Mouse (Mus musculus): ENCODE measurements around the gene Oxa1l. TPM values are rescaled to one million over a fixed set of nuclear protein-coding genes. Genes with fewer than 3 reads are reported as not detected.

Oxa1l gene
- total and polyA plus RNA-seq, 2 experiments from 2014 or later = 74.8 to 85.6 TPM

DNA sequence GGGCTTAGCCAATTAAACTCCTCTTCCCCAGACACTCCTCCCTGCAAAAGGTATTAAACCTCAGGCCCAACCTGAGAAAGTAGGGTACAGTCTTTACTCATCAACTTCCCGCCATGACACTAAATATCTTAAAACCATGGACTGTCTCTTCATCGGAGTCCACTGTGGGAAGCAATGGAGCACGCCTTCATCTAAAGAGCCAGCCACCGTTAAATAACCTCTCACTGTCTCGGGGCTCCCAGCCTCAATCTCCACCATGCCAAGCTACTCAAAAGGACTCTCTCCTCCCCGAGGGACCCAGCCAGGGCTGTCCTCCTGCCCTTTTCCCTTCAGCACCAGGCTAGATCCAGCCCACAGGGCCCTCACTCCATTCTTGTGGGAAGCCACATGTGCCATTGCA lies 10.0 kb downstream of the Oxa1l start:
- 93% methylated on average over 6 of the region's 6 CpGs for WGBS

DNA sequence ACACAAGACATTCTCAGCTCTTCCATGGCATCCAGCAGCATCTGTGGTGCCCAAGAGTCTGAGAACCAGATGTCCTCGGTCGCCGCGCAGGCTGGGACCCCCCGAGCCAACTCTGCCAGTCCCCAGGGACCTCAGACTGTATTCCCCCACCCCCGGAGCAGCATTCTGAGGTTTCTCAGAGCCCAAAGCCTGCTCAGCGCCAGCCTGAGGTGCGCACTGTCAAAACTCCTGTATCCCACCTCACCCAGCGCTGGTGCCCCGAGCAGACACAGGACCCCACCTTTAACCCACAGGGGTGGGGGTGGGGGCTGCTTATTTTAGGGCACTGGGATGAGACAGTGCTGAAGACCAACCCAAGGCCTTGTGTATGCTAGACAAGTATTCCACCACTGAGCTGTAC lies 10.8 kb downstream of the Oxa1l start:
- Histone ChIP-seq H3K4me1 (ENCODE audit: insufficient read depth, low read length) (no peaks in the 10 kb centered on the region), H3K4me3 (ENCODE audit: low read length) (no peak overlapping the region), H3K9me3 (ENCODE audit: low read length) (no peaks in the 10 kb centered on the region), H3K36me3 (ENCODE audit: insufficient read depth, low read length) (peaks cover 42% of the 10 kb centered on the region), H3K27me3 (ENCODE audit: insufficient read depth, low read length) (no peaks in the 10 kb centered on the region), H3K9ac (replicated peaks; ENCODE audit: low read length) (no peak overlapping the region), H3K4me2 (ENCODE audit: low read depth, low read length) (no peak overlapping the region), H3K27ac (no peak overlapping the region)
- 92% methylated on average over 10 of the region's 10 CpGs for WGBS
- TF ChIP-seq CTCF (IDR thresholded peaks at IDR 0.05; ENCODE audit: low read depth) = no peak
- 0 out of 2 replicates have a peak, but pooled peaks have one; percentile 54 for ATAC-seq
- no peak for DNase-seq (ENCODE audit: low spot score)

More for the DNA sequence above, 10.0 kb downstream of the Oxa1l start:
- ATAC-seq = 0 out of 2 replicates have a peak, but pooled peaks have one; percentile 9
- no peak for TF ChIP-seq CTCF (IDR thresholded peaks at IDR 0.05; ENCODE audit: low read depth)
- no peak for DNase-seq (ENCODE audit: low spot score)
- H3K4me2 ChIP-seq (ENCODE audit: low read depth, low read length) = no peak overlapping the region
- no peaks in the 10 kb centered on the region for H3K4me1 ChIP-seq (ENCODE audit: insufficient read depth, low read length)
- no peak overlapping the region for H3K9ac ChIP-seq (replicated peaks; ENCODE audit: low read length)
- peaks cover 44% of the 10 kb centered on the region for H3K36me3 ChIP-seq (ENCODE audit: insufficient read depth, low read length)
- no peak overlapping the region for H3K4me3 ChIP-seq (ENCODE audit: low read length)
- H3K27me3 ChIP-seq (ENCODE audit: insufficient read depth, low read length) = no peaks in the 10 kb centered on the region
- no peak overlapping the region for H3K27ac ChIP-seq
- no peaks in the 10 kb centered on the region for H3K9me3 ChIP-seq (ENCODE audit: low read length)

DNA sequence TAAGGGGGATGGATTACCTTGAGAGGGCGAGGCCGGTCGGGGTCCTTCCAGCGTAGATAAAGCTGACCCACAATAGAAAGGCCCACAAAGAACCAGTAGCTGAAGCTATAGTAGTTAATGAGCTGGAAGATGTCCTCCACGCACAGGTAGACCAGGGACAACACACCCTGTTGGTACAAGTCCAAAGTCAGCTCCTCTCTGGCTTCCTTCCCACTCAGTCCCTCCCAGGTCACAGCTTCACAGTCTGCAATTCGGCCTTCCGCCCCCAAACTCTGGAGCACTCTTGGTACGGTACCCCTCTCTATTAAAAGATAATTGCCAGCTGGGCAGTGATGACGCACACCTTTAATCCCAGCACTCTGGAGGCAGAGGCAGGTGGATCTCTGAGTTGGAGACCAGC lies 12.3 kb downstream of the Oxa1l start:
- no peaks in the 10 kb centered on the region for H3K27me3 ChIP-seq (ENCODE audit: insufficient read depth, low read length)
- H3K9me3 ChIP-seq (ENCODE audit: low read length) = no peaks in the 10 kb centered on the region
- H3K4me1 ChIP-seq (ENCODE audit: insufficient read depth, low read length) = no peaks in the 10 kb centered on the region
- no peak overlapping the region for H3K27ac ChIP-seq
- no peak overlapping the region for H3K4me3 ChIP-seq (ENCODE audit: low read length)
- no peak for TF ChIP-seq CTCF (IDR thresholded peaks at IDR 0.05; ENCODE audit: low read depth)
- 95% methylated on average over 9 of the region's 9 CpGs for WGBS
- no peak overlapping the region for H3K4me2 ChIP-seq (ENCODE audit: low read depth, low read length)
- H3K36me3 ChIP-seq (ENCODE audit: insufficient read depth, low read length) = peaks cover 28% of the 10 kb centered on the region
- ATAC-seq (no peak), DNase-seq (ENCODE audit: low spot score) (no peak)
- no peak overlapping the region for H3K9ac ChIP-seq (replicated peaks; ENCODE audit: low read length)

DNA sequence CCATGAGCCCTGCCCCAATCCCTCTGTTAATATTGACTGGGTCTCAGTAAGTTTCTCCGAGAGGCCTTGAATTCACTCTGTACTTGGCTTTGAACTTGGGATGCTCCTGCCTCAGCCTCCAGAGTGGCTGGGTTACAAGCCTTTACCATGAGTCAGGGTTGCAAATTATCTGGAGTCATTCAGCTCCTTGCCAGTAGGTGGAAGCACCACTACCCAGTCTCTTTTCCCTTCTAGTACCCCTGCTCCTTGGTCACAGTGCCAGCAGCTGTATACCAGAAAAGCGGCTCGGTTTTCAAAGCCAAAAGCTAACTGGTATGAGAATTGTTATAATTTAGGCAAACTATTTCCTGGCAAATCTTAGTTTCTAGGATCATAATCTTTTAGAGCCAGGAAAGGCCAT lies 15.3 kb downstream of the Oxa1l start:
- Histone ChIP-seq H3K36me3 (ENCODE audit: insufficient read depth, low read length) (no peaks in the 10 kb centered on the region), H3K27me3 (ENCODE audit: insufficient read depth, low read length) (no peaks in the 10 kb centered on the region), H3K4me3 (ENCODE audit: low read length) (no peak overlapping the region), H3K4me1 (ENCODE audit: insufficient read depth, low read length) (no peaks in the 10 kb centered on the region), H3K27ac (no peak overlapping the region), H3K4me2 (ENCODE audit: low read depth, low read length) (no peak overlapping the region), H3K9ac (replicated peaks; ENCODE audit: low read length) (no peak overlapping the region), H3K9me3 (ENCODE audit: low read length) (no peaks in the 10 kb centered on the region)
- ATAC-seq (no peak), DNase-seq (ENCODE audit: low spot score) (no peak)
- TF ChIP-seq CTCF (IDR thresholded peaks at IDR 0.05; ENCODE audit: low read depth) = peak; percentile 49
- WGBS = 72% methylated on average over 3 of the region's 3 CpGs

DNA sequence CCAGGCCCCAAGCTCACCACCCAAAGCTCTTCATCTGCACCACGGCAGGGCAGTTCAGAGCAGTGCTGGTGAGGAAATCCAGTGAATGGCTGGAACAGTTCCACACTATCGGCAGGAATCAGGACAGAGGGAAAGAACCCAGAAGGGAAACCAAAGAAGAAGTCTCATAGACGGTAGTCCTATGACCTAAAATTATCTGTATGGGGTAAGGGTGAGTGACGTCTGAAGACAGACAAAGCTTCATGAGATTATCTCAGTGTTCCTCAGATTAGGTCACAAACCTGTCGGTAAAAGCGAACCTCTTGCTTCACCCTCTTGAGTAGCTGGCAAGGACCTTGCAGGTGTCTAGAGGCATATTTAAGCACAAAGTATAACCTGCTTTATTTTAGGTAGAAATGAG lies 16.5 kb downstream of the Oxa1l start:
- no peaks in the 10 kb centered on the region for H3K4me1 ChIP-seq (ENCODE audit: insufficient read depth, low read length)
- 84% methylated on average over 6 of the region's 6 CpGs for WGBS
- no peak for ATAC-seq

DNA sequence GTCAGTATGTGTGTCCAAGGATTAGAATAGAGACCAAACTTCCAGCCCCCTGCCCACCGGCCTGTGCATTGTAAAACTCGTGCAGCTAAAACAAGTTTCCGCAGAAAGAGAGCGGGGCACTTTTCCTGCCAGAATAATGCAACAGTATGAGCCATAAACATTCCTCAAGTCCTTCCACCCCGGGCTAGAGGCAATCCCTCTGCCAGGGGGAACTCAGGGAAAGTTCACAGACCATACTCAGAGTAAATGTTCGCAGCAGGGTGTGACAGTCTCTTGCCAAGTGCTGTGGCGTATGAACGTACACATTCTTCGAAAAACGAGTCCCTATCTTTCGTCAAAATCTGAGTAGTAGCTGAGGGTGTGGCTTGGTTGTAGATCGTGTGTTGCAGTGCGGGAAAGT lies 18.9 kb downstream of the Oxa1l start:
- Histone ChIP-seq H3K9me3 (ENCODE audit: low read length) (no peaks in the 10 kb centered on the region), H3K27me3 (ENCODE audit: insufficient read depth, low read length) (no peaks in the 10 kb centered on the region), H3K4me2 (ENCODE audit: low read depth, low read length) (no peak overlapping the region), H3K9ac (replicated peaks; ENCODE audit: low read length) (no peak overlapping the region), H3K36me3 (ENCODE audit: insufficient read depth, low read length) (no peaks in the 10 kb centered on the region), H3K4me3 (ENCODE audit: low read length) (no peak overlapping the region), H3K27ac (no peak overlapping the region), H3K4me1 (ENCODE audit: insufficient read depth, low read length) (no peaks in the 10 kb centered on the region)
- ATAC-seq (no peak), DNase-seq (ENCODE audit: low spot score) (no peak)
- no peak for TF ChIP-seq CTCF (IDR thresholded peaks at IDR 0.05; ENCODE audit: low read depth)
- WGBS = 80% methylated on average over 13 of the region's 13 CpGs

More for the DNA sequence above, 16.5 kb downstream of the Oxa1l start:
- Histone ChIP-seq H3K27me3 (ENCODE audit: insufficient read depth, low read length) (no peaks in the 10 kb centered on the region), H3K4me3 (ENCODE audit: low read length) (no peak overlapping the region), H3K9ac (replicated peaks; ENCODE audit: low read length) (no peak overlapping the region), H3K36me3 (ENCODE audit: insufficient read depth, low read length) (no peaks in the 10 kb centered on the region), H3K4me2 (ENCODE audit: low read depth, low read length) (no peak overlapping the region), H3K27ac (no peak overlapping the region), H3K9me3 (ENCODE audit: low read length) (no peaks in the 10 kb centered on the region)
- TF ChIP-seq CTCF (IDR thresholded peaks at IDR 0.05; ENCODE audit: low read depth) = no peak
- DNase-seq (ENCODE audit: low spot score) = no peak

DNA sequence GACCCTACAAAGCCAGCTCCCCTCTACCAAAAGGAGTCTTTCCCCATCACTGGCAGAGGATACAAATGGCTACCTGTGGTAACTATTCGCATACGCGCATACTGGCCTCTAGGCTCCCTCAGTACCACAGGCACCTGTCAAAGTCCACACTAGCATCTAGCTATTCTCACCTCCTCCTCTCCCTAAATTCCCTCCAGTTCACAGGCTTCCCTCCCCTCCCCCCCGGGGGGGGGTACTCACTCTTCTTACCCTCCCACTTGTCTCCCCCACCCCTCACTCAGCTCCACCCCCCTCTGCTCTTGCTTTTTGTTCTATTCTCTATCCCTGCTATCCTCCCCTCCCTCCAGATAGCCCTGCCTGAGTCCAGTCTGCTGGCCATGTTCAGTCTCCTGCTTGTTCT lies 20.0 kb downstream of the Oxa1l start:
- ATAC-seq = no peak

More for the DNA sequence above, 20.0 kb downstream of the Oxa1l start:
- no peaks in the 10 kb centered on the region for H3K9me3 ChIP-seq (ENCODE audit: low read length)
- H3K27me3 ChIP-seq (ENCODE audit: insufficient read depth, low read length) = no peaks in the 10 kb centered on the region
- no peaks in the 10 kb centered on the region for H3K4me1 ChIP-seq (ENCODE audit: insufficient read depth, low read length)
- H3K36me3 ChIP-seq (ENCODE audit: insufficient read depth, low read length) = no peaks in the 10 kb centered on the region
- no peak overlapping the region for H3K27ac ChIP-seq
- no peak overlapping the region for H3K4me3 ChIP-seq (ENCODE audit: low read length)
- no peak overlapping the region for H3K4me2 ChIP-seq (ENCODE audit: low read depth, low read length)
- no peak overlapping the region for H3K9ac ChIP-seq (replicated peaks; ENCODE audit: low read length)
- no peak for DNase-seq (ENCODE audit: low spot score)
- 72% methylated on average over 4 of the region's 4 CpGs for WGBS
- TF ChIP-seq CTCF (IDR thresholded peaks at IDR 0.05; ENCODE audit: low read depth) = no peak

Data from hindbrain, postnatal 0 days (tissue).